Mouse (Mus musculus) liver, embryonic 14 days (tissue): ENCODE results near the gene Pglyrp3. TPM values are rescaled to one million over a fixed set of nuclear protein-coding genes. Genes with fewer than 3 reads are reported as not detected.

Experiments
- polyA plus RNA-seq: library from polyadenylated mRNA; depleted of rRNA; stranded (reverse); fragments of >200 nt; gene quantifications from 2 replicates; pipeline ENCODE4 v1.2.3, GENCODE M21; 2012; rRNA removed

The Pglyrp3 gene
- polyA plus RNA-seq: not detected in 2 replicates

GRCm38 (mm10) chr3:92014283-92014682 is at the start of gene Pglyrp3:
Gene Pglyrp3, plus strand, starts transcription at chr3:92014583.

Other genes with a start within 250 kb of the Pglyrp3 start
- gene Lor, start 68.6 kb downstream of the Pglyrp3 start, polyA plus RNA-seq: 0.03 TPM in 2 replicates
- gene Prr9, start 109.4 kb downstream of the Pglyrp3 start, polyA plus RNA-seq: not detected in 2 replicates
- not detected in 2 replicates for gene Lelp1, start 128.2 kb downstream of the Pglyrp3 start, polyA plus RNA-seq
- gene Sprr2a1, start 201.2 kb downstream of the Pglyrp3 start, polyA plus RNA-seq: not detected in 2 replicates
- 0.19 and 0.24 TPM in 2 replicates for gene Sprr2a2, start 201.3 kb downstream of the Pglyrp3 start, polyA plus RNA-seq